8 mouse cellular contexts compared by ENCODE assay signal in genomic region chr12:17358981-17359380, GRCm38 (mm10). TPM values are rescaled to one million over a fixed set of nuclear protein-coding genes. Genes with fewer than 3 reads are reported as not detected.
DNase-seq lines count a peak whose midpoint lies in the region.

No protein-coding gene starts in this region.

- peak; percentile 33 for DNase-seq in adrenal gland, postnatal 14 days
- DNase-seq in adrenal gland, adult 18-20 months (ENCODE audit: low spot score in 2 of 2): no peak
- peak; percentile 24 for DNase-seq in layer of hippocampus, adult 11-12 months (ENCODE audit: low spot score)
- no peak for DNase-seq in layer of hippocampus, postnatal 14 days (ENCODE audit: low spot score in 2 of 2)
- DNase-seq in NIH3T3 (ENCODE audit: low read depth): peak; percentile 57
- DNase-seq in left cerebral cortex, postnatal 25 days (ENCODE audit: low spot score in 2 of 2): peak; percentile 27 to 45
- no peak for DNase-seq in adrenal gland, adult 2 months
- no peak for DNase-seq in urinary bladder, postnatal 14 days (ENCODE audit: low spot score)

- intact Hi-C loops in left cerebral cortex, postnatal 25 days (cut with DNase I): no loop called here

RNA-seq across cellular contexts. Expression of gene Nol10, which starts 10.7 kb away (rescaled TPM):
- 15.2 and 16.9 TPM in 2 replicates for total RNA-seq in adrenal gland, postnatal 14 days (2021)
- 10 to 100 TPM; 16.7 to 17.8 TPM for total RNA-seq in adrenal gland, adult 18-20 months (2021)
- total RNA-seq in layer of hippocampus, postnatal 14 days (2021): 10 to 100 TPM; 19.7 to 20.2 TPM
- total RNA-seq in left cerebral cortex, postnatal 25 days (2021): 10 to 100 TPM; 20.3 to 21.4 TPM
- 10 to 100 TPM; 16.9 to 17.7 TPM for total RNA-seq in adrenal gland, adult 2 months (2021)
- 3.2 and 4.2 TPM in 2 replicates for polyA plus RNA-seq in adrenal gland, adult 2 months (2012; rRNA removed)

RNA-seq across cellular contexts. Expression of gene Atp6v1c2, which starts 29.8 kb away (rescaled TPM):
- 1.6 and 3.6 TPM in 2 replicates for total RNA-seq in adrenal gland, postnatal 14 days (2021)
- total RNA-seq in adrenal gland, adult 18-20 months (2021): 1 to 10 TPM; 1.4 to 2.1 TPM
- 1 to 10 TPM; 3.1 to 3.4 TPM for total RNA-seq in layer of hippocampus, postnatal 14 days (2021)
- total RNA-seq in left cerebral cortex, postnatal 25 days (2021): 1 to 10 TPM; 4.4 to 4.6 TPM
- total RNA-seq in adrenal gland, adult 2 months (2021): 1 to 10 TPM; 1.9 to 2.7 TPM
- 0.32 and 0.58 TPM in 2 replicates for polyA plus RNA-seq in adrenal gland, adult 2 months (2012; rRNA removed)

Comparison
In these comparisons a context has a peak if more than half of its experiments do, and no peak if none do; other contexts are left out.
1. DNase-seq: peak in adrenal gland, postnatal 14 days (single experiment), layer of hippocampus, adult 11-12 months (single experiment), NIH3T3 (single experiment) and left cerebral cortex, postnatal 25 days (2 of 2); none in adrenal gland, adult 18-20 months (0 of 2), layer of hippocampus, postnatal 14 days (0 of 2), adrenal gland, adult 2 months (single experiment) and urinary bladder, postnatal 14 days (single experiment).